Mouse (Mus musculus) G1E (cell line): ENCODE measurements around the gene Cdc42bpa.

Experiments
- CTCF ChIP-seq: IDR thresholded peaks from 2 replicates; pipeline ENCODE4 v1.5.1; 2012; ENCODE audit warnings: low read depth, low read length, inconsistent platforms, mixed read lengths
- GATA1 ChIP-seq: IDR thresholded peaks from 2 replicates; pipeline ENCODE4 v1.6.1; 2012; ENCODE audit warnings: borderline replicate concordance, low read length, inconsistent platforms, mixed read lengths
- POLR2AphosphoS5 ChIP-seq: IDR thresholded peaks from 2 replicates; pipeline ENCODE4 v1.6.1; 2012; ENCODE audit warnings: low read depth, low read length, inconsistent platforms; ENCODE audit not compliant: insufficient replicate concordance
- TAL1 ChIP-seq: conservative IDR thresholded peaks from 2 replicates; pipeline ENCODE4 v1.6.1; 2012; ENCODE audit warnings: low read depth, low read length, inconsistent platforms, mixed read lengths

DNA sequence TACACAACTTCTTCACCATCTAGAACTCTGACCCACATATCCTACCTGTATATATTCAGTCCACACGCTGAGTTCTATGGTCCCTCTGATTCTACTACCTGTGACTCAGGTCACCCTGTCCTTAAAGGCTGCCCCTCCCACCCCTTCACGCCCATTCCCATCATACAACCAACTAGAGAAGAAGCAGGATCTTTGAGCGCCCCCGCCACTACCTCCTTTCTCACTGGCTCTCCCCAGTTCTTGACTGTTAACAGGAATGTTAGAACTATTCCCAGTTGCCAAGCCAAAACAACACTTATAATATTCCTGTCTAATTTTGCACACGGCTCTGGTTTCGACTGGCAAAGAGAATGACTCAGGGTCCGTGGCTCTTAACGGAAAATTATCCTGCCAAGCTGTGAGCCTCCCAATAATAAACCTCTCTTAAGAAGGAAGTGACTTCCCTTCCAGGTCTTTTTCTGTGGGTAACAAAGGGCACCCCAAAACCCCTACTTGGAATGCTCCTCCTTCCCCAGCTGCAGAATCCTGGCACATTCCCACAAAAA lies 233.2 kb downstream of the Cdc42bpa start:
- TF ChIP-seq CTCF (no peak), POLR2AphosphoS5 (no peak), TAL1 (no peak), GATA1 (no peak)
